Mouse (Mus musculus): ENCODE results near the gene Neo1.
A peak's percentile ranks its signal among the peaks of the same experiment; 100 is the strongest.
"Not testable (repeated sequence)": the region's sequence is repeated elsewhere in the genome, so short reads cannot be mapped to it uniquely, and the experiment has no call there.

Neo1 gene

DNA sequence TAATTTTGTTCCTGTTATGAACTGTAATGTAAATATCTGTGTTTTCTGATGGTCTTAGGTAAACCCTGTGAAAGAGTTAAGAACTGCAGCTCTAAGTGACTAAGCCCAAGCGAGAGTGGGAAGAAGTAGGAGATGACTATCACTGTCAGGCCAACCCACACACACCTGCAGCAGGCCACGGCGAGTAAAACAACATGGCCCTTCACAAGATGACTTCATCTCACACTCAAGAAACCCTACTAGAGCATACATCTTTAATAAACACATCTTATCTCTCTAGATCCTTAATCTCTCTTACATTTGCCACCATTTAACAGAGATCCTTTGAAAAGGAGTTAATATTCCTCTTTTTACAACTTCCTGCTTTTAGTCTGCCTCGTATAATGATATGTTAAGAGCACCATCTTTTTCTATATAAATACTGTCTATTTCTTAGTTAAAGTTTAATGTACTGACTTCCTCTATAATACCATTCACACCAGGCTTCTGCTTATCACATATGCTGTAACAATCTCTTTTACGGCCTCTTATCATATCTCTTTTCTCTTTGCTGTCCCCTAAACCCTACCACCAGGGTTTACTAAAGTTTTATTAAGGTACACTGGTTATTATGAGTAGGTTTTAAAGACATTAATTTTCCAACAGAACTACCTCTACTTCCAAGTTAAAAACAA, 46.8 kb downstream of the Neo1 start:
- no peak for DNase-seq (ENCODE audit: low spot score)

DNA sequence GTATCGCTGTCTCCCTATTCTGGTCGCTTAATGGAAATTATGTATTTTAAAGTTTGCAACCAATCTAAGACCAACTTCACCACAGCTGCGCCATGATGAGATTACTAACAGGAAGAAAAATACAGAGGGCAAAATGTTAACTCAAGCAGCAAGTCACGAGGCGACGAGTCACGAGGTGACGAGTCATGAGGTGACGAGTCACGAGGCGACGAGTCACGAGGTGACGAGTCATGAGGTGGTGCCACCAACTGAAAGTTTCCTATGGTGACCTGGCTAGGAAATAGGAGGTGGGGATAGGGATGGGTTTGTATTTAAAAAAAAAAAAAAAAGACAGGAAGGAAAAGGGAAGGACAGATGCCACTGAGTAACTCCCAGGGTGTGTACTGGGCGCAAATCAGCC, 57.2 kb downstream of the Neo1 start:
- peak; percentile 53 for DNase-seq (ENCODE audit: low spot score)

DNA sequence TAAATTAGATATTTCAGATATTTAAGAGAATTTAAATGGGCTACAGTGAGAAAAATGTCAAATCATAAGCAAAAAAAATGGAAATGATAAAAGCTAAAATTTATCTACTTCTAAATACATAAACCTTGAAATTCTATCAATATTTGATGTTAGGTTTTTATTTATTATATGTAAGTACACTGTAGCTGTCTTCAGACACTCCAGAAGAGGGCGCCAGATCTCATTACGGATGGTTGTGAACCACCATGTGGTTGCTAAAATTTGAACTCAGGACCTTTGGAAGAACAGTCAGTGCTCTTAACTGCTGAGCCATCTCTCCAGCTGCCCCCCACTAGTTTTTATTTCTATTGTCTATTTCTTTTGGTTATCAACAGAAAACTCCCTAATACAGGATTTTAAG, 65.1 kb downstream of the Neo1 start:
- not testable (repeated sequence) for DNase-seq (ENCODE audit: low spot score)

DNA sequence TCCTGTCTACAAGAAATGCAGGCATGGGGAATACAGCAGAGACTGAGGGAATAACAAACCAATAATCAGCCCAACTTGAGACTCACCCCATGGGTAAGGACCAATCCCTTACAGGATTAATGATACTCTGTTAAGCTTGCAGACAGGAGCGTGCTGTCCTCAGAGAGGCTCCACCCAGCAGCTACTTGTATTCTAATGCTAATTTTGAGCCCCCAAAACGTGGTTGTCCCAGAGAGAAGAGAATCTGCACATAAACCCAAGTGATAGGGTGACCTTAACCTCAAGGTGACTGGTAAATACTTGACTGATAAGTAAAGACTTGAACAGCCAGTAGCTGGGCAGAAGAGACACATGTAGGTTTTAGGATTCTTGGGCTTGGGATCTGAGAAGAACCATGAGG, 68.9 kb downstream of the Neo1 start:
- DNase-seq (ENCODE audit: low spot score), result no peak

DNA sequence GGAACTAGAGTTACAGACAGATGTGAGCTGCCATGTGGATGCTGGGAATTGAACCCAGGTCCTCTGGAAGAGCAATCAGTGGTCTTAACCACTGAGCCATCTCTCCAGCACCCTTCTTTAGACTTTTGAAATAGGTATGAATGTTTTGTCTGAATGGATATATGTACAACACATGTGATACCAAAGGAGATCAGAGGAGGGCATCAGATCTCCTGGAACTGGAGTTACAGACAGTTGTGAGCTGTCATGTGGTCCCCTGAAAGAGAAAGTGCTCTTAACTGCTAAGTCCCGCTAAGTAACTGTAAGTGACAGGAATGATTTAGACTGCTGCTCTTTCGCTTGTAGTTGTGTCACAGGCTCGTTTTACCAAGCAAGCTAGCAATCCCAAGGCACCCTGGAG, 80.7 kb downstream of the Neo1 start:
- DNase-seq (ENCODE audit: low spot score), result no peak

DNA sequence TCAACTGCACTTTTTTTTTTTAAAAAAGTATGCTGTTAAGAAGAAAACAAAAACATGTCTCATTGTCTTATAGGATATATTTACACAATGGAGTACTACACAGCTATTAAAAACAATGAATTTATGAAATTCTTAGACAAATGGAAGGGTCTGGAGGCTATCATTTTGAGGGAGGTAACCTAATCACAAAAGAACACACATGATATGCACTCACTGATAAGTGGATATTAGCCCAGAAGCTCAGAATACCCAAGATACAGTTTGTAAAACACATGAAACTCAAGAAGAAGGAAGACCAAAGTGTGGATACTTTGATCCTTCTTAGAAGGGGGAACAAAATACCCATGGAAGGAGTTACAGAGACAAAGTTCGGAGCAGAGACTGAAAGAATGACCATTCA, 90.3 kb downstream of the Neo1 start:
- DNase-seq (ENCODE audit: low spot score), result not testable (repeated sequence)

DNA sequence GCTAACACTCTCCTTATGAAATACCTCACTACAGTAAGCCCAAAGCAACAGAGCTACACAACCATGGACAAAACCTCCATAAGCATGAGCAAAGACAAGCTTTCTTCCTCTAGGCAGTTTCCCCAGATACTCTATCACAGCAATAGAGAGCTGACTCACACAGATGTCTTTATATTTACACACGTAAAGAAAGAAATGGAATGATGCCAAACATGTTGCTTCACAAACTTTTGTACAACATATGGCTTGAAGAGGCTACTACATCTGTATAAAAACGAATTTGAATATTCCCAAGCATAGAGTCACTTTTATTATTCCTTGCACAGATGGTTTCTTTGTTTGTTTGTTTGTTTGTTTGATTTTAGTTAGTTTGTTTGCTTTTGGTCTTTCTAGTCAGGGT, 101.5 kb downstream of the Neo1 start:
- no peak for DNase-seq (ENCODE audit: low spot score)

DNA sequence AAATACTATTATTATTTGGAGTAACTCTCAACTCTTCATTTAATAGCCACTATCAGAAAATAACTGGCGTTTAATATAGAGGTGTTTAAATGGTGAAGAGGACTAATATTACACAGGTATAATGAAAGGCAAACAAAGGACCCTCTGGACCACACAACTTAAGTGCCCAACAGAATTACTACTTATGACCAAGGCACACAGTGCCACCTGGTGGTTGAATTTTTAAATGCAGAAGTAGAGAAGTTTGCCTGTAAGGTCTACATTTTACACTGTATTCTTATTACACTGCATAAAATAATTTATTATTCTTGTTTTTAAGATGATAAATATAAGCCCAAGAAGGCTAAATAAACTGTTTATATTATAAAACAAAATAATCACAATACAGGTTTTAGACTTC, 108.1 kb downstream of the Neo1 start:
- DNase-seq (ENCODE audit: low spot score), result no peak

DNA sequence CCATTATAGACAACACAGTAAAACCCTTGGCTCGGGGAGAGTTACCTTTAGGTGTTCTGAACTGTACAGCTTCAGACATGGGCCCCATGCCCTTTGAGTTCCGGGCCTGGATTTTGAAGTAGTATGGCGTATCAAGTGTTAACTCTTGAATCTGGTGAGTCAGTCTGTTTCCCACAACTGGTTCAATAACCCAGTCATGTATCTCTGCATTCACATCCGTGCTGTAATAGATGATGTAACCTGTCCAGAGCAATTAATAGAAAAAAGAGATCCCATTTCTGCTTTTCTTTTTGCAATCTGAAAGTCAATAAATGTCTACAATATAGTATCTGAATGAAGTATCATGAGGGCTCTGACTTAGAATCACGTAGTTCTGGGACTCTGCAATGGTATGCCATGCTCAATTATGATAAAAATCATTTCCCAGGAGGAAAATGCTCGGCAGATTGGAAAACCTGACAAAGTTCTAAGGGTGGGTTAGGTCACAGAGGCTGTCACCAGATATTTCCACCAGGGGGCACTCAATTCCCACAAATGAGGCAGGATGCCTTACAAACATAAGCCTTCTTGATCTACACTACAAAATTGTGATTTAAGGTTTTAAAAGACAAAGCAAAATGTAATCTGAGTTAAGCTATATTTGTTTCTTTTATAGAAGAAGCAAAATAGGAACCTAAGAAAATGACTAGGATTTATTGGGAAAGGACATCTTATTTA, 133.2 kb downstream of the Neo1 start:
- DNase-seq (ENCODE audit: low spot score), result peak; percentile 80

DNA sequence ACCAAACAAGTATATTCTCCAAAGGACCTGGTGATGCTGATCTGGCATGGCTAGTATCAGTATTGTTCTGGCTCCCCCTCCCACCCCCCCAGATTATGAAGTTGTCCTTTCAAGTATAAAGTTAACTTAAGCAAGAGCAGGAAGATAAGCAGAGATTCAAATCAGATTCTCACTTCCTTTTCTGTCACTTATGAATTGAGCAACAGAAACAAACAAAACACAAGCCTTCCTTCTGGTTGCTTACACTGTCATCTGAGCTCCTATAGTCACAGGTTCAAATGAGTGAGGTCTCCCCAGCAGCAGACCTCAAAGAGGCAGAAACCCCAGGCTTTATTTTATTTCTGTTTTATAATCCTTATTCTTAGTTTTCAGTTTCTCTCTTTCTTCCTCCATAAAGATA, 136.6 kb downstream of the Neo1 start:
- DNase-seq (ENCODE audit: low spot score), result no peak

DNA sequence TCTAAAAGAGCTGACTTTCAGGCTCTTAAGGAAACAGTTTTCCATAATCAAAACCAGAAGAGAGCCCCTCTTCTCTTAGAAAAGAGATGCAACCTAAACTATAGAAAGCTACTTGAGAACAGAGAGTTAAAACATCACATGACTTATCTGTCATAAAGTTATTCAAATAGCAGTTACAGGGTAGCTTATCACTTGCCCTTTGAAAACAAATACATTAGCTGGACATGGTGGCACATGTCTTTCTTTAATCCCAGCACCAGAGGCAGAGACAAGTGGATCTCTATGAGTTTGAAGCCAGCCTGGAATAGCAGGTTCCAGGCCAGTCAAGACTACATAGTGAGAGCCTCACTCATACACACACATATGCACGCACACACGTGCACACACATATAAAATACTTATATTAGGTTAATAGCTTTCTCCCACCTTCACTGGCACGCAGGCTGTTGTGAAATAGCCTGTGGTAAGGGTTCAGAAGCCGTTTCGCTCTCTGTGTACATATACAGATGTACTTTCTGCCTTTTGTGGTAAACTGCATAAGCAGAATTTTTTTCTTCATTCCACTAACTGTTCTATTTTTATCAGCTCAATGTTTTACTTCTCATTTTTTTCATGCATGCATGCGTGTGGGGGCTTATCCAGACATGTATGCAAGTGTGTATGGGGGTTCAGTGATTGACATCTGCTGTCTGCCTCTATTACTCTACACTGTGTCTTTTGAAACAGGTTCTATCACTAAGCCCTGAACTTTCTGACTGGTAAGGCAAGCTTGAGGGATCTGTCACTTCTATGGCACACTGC, 144.2 kb downstream of the Neo1 start:
- DNase-seq (ENCODE audit: low spot score), result no peak

DNA sequence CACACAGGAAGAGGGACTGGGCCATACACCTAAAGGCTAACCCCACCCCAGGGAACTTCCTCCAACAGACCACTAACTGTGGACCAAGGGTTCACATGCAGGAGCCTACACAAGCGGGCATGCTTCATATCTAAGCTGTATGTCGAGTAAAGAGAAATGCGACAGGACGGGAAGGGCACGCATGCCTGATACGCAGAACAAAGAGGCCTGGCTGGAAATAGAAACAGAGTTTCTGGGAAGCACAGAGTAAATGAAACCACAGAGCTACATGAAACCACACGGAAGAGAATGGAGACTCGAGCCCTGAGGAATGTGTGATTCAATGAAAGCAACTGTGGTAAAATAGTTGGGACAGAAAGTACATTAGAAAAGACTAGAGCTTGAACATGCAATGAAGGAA, 145.3 kb downstream of the Neo1 start:
- DNase-seq (ENCODE audit: low spot score), result no peak

DNA sequence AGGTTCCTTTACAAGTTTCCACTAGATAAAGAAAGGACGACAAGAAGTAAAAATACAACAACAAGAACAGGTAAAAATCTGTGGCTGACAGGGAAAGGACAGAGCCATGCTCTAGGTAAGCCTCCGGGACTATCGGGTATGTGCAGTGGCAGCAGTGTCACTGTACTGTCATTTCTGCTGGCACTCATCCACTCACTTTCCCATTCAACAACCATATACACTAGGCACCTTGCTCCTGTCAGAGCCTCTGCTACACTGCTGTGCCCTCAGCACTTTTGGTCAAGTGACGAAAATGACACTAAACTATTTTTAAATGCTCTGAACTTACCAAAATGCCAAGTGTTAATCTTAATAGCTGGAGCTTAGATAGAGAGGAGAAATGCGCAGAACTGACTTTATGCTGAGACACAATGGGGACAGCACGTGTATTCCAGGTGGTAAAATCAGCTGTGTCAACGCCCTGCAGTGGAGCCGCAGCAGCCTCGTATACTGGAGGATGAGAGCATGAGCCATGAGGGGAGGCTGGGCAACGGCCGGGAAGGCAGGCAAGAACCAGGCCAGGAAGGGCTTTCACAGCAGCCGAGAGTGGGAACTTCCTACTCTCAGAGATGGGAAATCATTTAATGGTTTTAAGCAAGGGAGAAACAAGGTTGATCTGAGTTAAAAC, 146.3 kb downstream of the Neo1 start:
- DNase-seq (ENCODE audit: low spot score), result no peak

DNA sequence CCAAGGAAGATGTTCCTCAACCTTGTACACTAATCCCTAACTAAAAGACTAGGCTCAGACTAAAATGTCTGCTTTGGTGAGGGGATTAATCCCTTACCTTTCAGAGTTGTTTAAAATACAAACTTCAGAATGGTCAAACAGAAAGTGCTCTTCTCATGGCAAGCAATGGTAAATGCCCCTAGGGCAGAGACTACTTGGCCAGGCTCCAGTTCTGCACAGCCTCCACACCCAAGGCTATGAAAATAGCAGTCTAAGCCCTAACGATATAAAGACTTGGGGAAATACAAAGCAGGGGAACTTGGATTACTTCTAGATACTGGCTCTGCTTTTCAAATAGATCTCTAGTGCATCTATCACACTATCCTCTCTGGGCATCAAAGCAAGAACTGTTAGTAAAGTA, 153.6 kb downstream of the Neo1 start:
- no peak for DNase-seq (ENCODE audit: low spot score)

DNA sequence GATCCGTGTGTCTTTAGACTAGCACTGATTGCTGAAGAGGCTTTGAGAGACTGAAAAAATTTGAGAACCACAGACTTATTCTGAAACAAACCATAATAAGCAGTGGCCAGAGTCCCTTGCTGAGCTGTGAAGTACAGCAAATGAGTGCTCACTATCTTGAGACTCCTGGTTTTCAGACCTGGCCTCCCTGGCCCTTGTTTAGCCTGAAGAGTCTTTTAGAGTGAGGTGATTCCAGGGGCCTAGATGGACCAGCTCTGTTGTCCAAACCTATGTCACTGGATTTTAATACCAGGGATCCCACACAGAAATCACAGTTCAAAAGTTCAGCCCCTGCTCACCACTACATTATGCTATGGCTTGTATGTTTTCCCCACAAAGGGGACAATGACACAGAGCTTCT, 156.4 kb downstream of the Neo1 start:
- no peak for DNase-seq (ENCODE audit: low spot score)

DNA sequence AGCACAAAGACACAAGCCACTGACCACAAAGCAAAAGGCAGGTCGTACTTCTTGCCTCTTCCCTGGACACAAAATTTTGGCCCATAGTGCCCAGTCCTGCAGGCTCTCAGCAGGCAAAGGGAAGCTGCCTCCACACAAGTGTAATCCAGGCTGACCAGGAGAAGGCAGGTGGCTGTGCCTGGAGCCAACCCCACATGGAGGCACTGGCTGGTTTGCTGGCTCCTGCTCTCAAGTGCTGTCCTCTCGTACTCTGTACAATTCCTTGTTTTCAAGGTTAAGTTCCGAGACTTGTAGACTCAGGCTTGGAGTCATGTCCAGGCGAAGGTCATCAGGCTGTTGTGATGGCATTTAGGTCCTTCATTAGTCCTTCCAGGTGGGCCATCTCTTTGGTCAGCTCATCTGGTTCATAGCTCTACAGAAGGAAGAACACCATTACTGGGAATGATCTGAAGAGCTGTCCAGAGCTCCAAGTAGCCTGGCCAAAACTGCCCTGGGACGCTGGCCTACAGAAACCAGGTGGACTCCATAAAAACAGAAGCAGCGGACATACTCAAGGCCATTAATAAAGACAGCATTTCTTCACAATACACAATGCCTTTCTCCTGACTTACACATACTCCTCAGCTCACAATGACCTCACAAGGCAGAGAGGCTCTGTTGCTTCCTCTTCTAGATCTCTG, 159.2 kb downstream of the Neo1 start:
- no peak for DNase-seq (ENCODE audit: low spot score)

DNA sequence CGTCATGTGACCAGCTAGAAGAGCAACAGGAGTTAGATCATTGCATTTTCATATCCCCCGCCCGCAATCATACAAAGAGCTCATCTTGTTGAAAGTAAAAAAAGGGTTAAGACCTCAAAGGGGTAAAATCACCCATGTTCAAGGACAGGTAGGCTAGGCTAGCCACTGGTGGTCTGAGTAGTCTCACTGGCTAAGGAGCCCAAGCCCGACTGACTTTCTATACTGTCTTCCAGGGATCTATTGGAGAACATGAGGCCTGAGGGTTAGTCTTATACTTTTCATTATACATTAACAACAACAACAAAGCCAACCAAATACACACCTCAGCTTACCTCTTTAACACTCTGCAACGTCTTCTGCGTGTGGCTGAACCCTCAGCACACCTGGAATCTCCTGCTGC, 160.8 kb downstream of the Neo1 start:
- DNase-seq (ENCODE audit: low spot score), result no peak

DNA sequence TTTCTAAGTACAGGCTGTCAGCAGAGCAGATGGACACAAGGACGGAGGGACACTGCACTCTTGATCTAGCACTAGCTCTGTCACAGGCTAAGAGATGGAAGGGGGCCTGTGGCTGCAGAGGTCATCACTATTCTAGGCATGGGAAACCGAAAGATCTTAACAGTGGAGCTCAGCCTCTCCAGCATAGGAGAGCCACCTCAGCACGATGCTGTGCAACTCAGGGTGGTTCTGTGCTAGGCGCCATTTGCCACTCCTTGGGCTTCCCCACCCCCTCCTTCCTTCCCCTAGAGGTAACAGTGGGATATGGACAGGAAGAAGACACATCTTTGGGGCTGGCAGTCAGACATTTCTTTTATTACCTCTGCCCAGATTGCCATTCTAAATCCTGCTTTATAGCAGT, 161.9 kb downstream of the Neo1 start:
- DNase-seq (ENCODE audit: low spot score), result no peak

DNA sequence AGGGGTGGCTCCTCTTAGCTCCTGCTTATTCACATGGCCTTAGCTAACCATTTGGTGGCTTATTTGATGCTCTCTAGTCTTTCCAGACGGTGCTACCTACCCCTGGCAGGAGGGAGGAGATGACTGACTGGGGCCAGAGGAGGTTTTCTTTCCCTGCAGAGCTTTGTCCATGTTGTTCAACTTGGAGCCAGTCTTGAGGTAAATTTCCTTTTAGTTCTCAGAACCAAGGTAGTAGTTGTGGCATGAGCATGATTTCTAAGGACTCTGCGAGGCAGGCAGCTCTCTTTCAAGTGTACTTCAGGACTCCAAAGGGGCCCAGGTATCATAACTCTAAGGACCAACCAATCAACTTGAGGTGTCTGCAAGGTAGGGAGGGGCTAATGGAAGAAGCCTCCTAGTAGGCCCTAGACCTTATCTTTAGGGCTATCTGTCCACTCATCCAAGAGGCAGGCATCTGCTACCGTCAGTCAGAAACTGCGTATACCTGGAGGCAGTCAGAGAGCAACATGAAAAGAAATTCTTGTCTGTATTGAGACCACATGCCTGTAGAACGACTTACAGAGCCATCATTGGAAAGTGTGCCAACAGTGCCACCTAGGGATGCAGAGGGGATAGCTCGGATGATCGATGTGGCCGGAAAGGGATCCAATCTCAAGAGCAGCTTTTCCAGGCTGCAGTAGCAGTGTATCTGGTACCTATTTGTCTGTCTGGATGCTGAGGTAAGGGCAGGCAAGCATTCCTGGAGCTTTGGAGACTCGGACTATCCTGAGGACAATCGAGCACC, 162.5 kb downstream of the Neo1 start:
- DNase-seq (ENCODE audit: low spot score), result peak; percentile 73

DNA sequence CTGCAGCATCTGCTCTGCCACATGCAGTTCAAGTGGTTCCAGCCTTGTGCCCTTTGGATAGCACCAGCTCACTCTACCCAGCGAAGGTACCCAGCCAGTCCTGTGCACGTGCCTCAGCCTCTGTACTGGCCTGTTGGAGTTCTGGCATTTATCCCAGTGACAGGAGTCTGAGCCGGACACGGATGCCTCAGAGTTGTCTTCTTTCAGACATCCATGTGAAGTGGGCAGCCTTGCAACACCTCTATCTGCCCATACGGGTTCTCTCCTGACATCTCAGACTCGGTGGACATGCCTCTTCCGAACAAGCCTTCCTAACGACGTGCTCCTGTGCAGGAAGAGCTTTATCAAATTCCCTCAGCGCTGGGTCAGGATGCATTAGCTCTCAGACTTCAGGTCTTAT, 165.1 kb downstream of the Neo1 start:
- peak; percentile 23 for DNase-seq (ENCODE audit: low spot score)

DNA sequence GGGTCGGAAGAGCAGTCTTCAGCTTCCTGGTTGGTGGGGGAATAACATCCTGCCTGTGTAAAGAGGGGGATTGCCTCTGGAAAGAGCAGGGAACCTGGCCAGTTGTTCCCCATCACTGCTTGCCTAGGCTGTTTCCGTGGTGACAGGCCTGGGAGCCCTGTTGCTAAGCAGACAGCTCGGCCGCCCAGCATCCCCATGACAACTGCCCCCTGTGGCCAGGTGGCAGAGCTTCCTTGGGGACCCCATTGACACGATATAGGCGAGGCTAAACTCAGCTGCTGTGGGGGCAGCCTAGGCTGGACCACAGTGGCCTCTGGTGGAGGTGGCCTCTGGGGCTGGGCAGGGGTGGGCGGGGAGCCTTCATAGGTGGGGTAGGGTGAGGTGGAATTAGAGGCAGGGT, 172.4 kb downstream of the Neo1 start:
- peak; percentile 49 for DNase-seq (ENCODE audit: low spot score)

Data from MN1 (cell line).